Mouse (Mus musculus): Measurements from ENCODE around the gene Gm8369. TPM values are rescaled to one million over a fixed set of nuclear protein-coding genes. Genes with fewer than 3 reads are reported as not detected.
A peak's percentile ranks its signal among the peaks of the same experiment; 100 is the strongest.
"Not testable (repeated sequence)": the region's sequence is repeated elsewhere in the genome, so short reads cannot be mapped to it uniquely, and the experiment has no call there.

Gm8369 gene
- polyA plus RNA-seq, 1 experiment from 2014 or later: 2.1 TPM

- WGBS (ENCODE audit: insufficient replicate concordance): 76% methylated on average over 4 of the region's 4 CpGs
- no peak for ATAC-seq
- H3K9ac ChIP-seq (replicated peaks): no peak overlapping the region
- no peaks in the 10 kb centered on the region for H3K9me3 ChIP-seq (ENCODE audit: low read length)
- no peaks in the 10 kb centered on the region for H3K27me3 ChIP-seq (ENCODE audit: insufficient read depth, low read length)
- no peak for DNase-seq
- H3K27ac ChIP-seq (ENCODE audit: low read depth): no peak overlapping the region
- H3K36me3 ChIP-seq (replicated peaks; ENCODE audit: insufficient read depth, low read length): no peaks in the 10 kb centered on the region
- no peak overlapping the region for H3K4me3 ChIP-seq (ENCODE audit: low read depth, low read length)
- H3K4me1 ChIP-seq (ENCODE audit: insufficient read depth): no peaks in the 10 kb centered on the region
- no peak overlapping the region for H3K4me2 ChIP-seq (ENCODE audit: low read depth, low read length)
- no peak for TF ChIP-seq EP300 (IDR thresholded peaks at IDR 0.05; ENCODE audit: low read depth)
- no peak for TF ChIP-seq CTCF (IDR thresholded peaks at IDR 0.05; ENCODE audit: low read depth)
Measured at GRCm38 (mm10) chr19:11501326-11501725, 15.6 kb downstream of the Gm8369 start.

GRCm38 (mm10) chr19:11504857-11505256 lies 19.1 kb downstream of the Gm8369 start:
- 79% methylated on average over 1 of the region's 1 CpGs for WGBS (ENCODE audit: insufficient replicate concordance)
- Histone ChIP-seq H3K4me3 (ENCODE audit: low read depth, low read length) (no peak overlapping the region), H3K9ac (replicated peaks) (no peak overlapping the region), H3K27ac (ENCODE audit: low read depth) (no peak overlapping the region), H3K27me3 (ENCODE audit: insufficient read depth, low read length) (no peaks in the 10 kb centered on the region), H3K36me3 (replicated peaks; ENCODE audit: insufficient read depth, low read length) (no peaks in the 10 kb centered on the region), H3K9me3 (ENCODE audit: low read length) (no peaks in the 10 kb centered on the region), H3K4me2 (ENCODE audit: low read depth, low read length) (no peak overlapping the region), H3K4me1 (ENCODE audit: insufficient read depth) (no peaks in the 10 kb centered on the region)
- ATAC-seq (no peak), DNase-seq (no peak)
- TF ChIP-seq CTCF (IDR thresholded peaks at IDR 0.05; ENCODE audit: low read depth): no peak

GRCm38 (mm10) chr19:11513458-11513857 lies 27.7 kb downstream of the Gm8369 start:
- Histone ChIP-seq H3K4me2 (ENCODE audit: low read depth, low read length) (no peak overlapping the region), H3K9me3 (ENCODE audit: low read length) (no peaks in the 10 kb centered on the region), H3K36me3 (replicated peaks; ENCODE audit: insufficient read depth, low read length) (no peaks in the 10 kb centered on the region), H3K4me3 (ENCODE audit: low read depth, low read length) (no peak overlapping the region), H3K27me3 (ENCODE audit: insufficient read depth, low read length) (no peaks in the 10 kb centered on the region), H3K4me1 (ENCODE audit: insufficient read depth) (peaks cover 13% of the 10 kb centered on the region), H3K9ac (replicated peaks) (no peak overlapping the region), H3K27ac (ENCODE audit: low read depth) (no peak overlapping the region)
- WGBS (ENCODE audit: insufficient replicate concordance): 36% methylated on average over 1 of the region's 1 CpGs
- DNase-seq (no peak), ATAC-seq (peak; percentile 41; the same call in 1 of the 2 replicates)
- TF ChIP-seq EP300 (IDR thresholded peaks at IDR 0.05; ENCODE audit: low read depth): 0 out of 2 replicates have a peak, but pooled peaks have one; percentile 21
- no peak for TF ChIP-seq CTCF (IDR thresholded peaks at IDR 0.05; ENCODE audit: low read depth)

GRCm38 (mm10) chr19:11516246-11516645 lies 30.5 kb downstream of the Gm8369 start, which contains the start of gene Ms4a6b:
Gene Ms4a6b (plus strand): TSS chr19:11516512.
- Histone ChIP-seq H3K36me3 (replicated peaks; ENCODE audit: insufficient read depth, low read length) (no peaks in the 10 kb centered on the region), H3K4me3 (ENCODE audit: low read depth, low read length) (no peak within 1 kb of the TSS), H3K27me3 (ENCODE audit: insufficient read depth, low read length) (no peaks in the 10 kb centered on the region), H3K9ac (replicated peaks) (no peak within 1 kb of the TSS), H3K4me2 (ENCODE audit: low read depth, low read length) (no peak within 1 kb of the TSS), H3K27ac (ENCODE audit: low read depth) (no peak within 1 kb of the TSS), H3K4me1 (ENCODE audit: insufficient read depth) (peaks cover 13% of the 10 kb centered on the region), H3K9me3 (ENCODE audit: low read length) (no peaks in the 10 kb centered on the region)
- TF ChIP-seq CTCF (IDR thresholded peaks at IDR 0.05; ENCODE audit: low read depth): no peak
- no peak for ATAC-seq
- DNase-seq: no peak

- Histone ChIP-seq H3K27me3 (ENCODE audit: insufficient read depth, low read length) (no peaks in the 10 kb centered on the region), H3K36me3 (replicated peaks; ENCODE audit: insufficient read depth, low read length) (no peaks in the 10 kb centered on the region), H3K4me2 (ENCODE audit: low read depth, low read length) (no peak overlapping the region), H3K9ac (replicated peaks) (no peak overlapping the region), H3K27ac (ENCODE audit: low read depth) (no peak overlapping the region), H3K4me3 (ENCODE audit: low read depth, low read length) (no peak overlapping the region), H3K4me1 (ENCODE audit: insufficient read depth) (peaks cover 13% of the 10 kb centered on the region), H3K9me3 (ENCODE audit: low read length) (no peaks in the 10 kb centered on the region)
- WGBS (ENCODE audit: insufficient replicate concordance): 41% methylated on average over 4 of the region's 4 CpGs
- no peak for DNase-seq
- ATAC-seq: no peak
- TF ChIP-seq CTCF (IDR thresholded peaks at IDR 0.05; ENCODE audit: low read depth): no peak
- no peak for TF ChIP-seq EP300 (IDR thresholded peaks at IDR 0.05; ENCODE audit: low read depth)
Measured at GRCm38 (mm10) chr19:11516845-11517244, 31.1 kb downstream of the Gm8369 start.

- not testable (repeated sequence) for H3K4me3 ChIP-seq (ENCODE audit: low read depth, low read length); H3K9ac ChIP-seq (replicated peaks); H3K4me2 ChIP-seq (ENCODE audit: low read depth, low read length); DNase-seq; H3K36me3 ChIP-seq (replicated peaks; ENCODE audit: insufficient read depth, low read length); H3K9me3 ChIP-seq (ENCODE audit: low read length); H3K27ac ChIP-seq (ENCODE audit: low read depth); H3K27me3 ChIP-seq (ENCODE audit: insufficient read depth, low read length)
- ATAC-seq: 0 out of 2 replicates have a peak, but pooled peaks have one; percentile 21
- peaks cover 13% of the 10 kb centered on the region for H3K4me1 ChIP-seq (ENCODE audit: insufficient read depth)
- 0% methylated on average over 1 of the region's 1 CpGs for WGBS (ENCODE audit: insufficient replicate concordance)
Measured at GRCm38 (mm10) chr19:11517373-11517772, 31.6 kb downstream of the Gm8369 start.

- Histone ChIP-seq H3K4me1 (ENCODE audit: insufficient read depth) (peaks cover 13% of the 10 kb centered on the region), H3K27ac (ENCODE audit: low read depth) (0 out of 2 replicates have a peak overlapping the region, but pooled peaks have one; percentile 8), H3K4me2 (ENCODE audit: low read depth, low read length) (0 out of 2 replicates have a peak overlapping the region, but pooled peaks have one; percentile 1)
- not testable (repeated sequence) for ATAC-seq; H3K36me3 ChIP-seq (replicated peaks; ENCODE audit: insufficient read depth, low read length); H3K9ac ChIP-seq (replicated peaks); H3K9me3 ChIP-seq (ENCODE audit: low read length); H3K27me3 ChIP-seq (ENCODE audit: insufficient read depth, low read length); DNase-seq; H3K4me3 ChIP-seq (ENCODE audit: low read depth, low read length)
- WGBS (ENCODE audit: insufficient replicate concordance): 33% methylated on average over 2 of the region's 2 CpGs
Measured at GRCm38 (mm10) chr19:11518356-11518755, 32.6 kb downstream of the Gm8369 start.

Measured in liver, postnatal 0 days (tissue).